Comparison of ENCODE assay signal across 21 mouse cellular contexts in the genomic region with DNA sequence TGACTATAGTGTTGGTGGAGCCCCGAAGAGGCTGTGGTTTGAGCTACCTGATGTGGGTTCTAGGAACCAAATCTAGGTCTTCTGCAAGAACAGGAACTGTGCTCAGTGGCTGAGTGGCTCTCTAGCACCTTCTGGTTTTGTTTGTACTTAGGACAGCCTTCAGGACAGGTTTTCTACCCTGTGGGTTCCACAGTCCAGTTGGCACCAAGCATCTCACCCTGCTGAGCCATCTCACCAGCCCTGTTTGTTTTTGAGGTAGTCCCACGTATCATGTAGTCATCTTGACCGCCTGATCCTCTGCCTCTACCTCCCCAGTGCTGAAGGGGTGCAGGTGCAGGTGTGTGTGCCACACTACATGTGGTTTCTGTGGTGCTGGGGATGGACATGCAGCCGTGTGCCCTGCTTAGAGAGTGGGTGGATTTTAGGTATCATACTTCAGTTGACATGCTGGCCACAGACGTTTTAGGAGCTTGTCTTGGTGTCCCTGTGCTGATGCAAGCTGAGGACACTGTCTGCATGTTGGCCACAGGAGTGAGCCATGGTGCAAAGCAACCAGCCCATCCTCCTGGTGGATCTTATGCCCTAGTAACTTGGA. TPM values are rescaled to one million over a fixed set of nuclear protein-coding genes. Genes with fewer than 3 reads are reported as not detected.
A peak's percentile ranks its signal among the peaks of the same experiment; 100 is the strongest.
DNase-seq lines count a peak whose midpoint lies in the region; ATAC-seq and TF ChIP-seq lines count a peak whose summit lies in the region.
"Had no signal": no experiment of that assay in that cellular context is flagged by ENCODE, and none has a peak within 500 bp of the region (broad histone marks: within the 10 kb centered on the region; RNA-seq: fewer than 3 reads in every experiment).

No protein-coding gene starts in this region.

- peaks cover 78% of the 10 kb centered on the region for H3K36me3 ChIP-seq in hindbrain, embryonic 13.5 days
- H3K36me3 ChIP-seq in hindbrain, postnatal 0 days (ENCODE audit: insufficient read depth, low read length) = peaks cover 18% of the 10 kb centered on the region
- peaks cover 99% of the 10 kb centered on the region for H3K36me3 ChIP-seq in liver, embryonic 13.5 days
- peaks cover 34% of the 10 kb centered on the region for H3K36me3 ChIP-seq in liver, embryonic 11.5 days (ENCODE audit: control insufficient read depth, insufficient read depth, low read length)
- peaks cover 97% of the 10 kb centered on the region for H3K36me3 ChIP-seq in liver, embryonic 15.5 days (replicated peaks)

- TF ChIP-seq CTCF in hindbrain, postnatal 0 days (IDR thresholded peaks at IDR 0.05; ENCODE audit: low read depth) = no peak

- ATAC-seq in hindbrain, embryonic 13.5 days (ENCODE audit: low FRiP score) = no peak
- no peak for ATAC-seq in hindbrain, postnatal 0 days
- ATAC-seq in liver, embryonic 13.5 days (ENCODE audit: low read depth) = no peak
- no peak for ATAC-seq in liver, embryonic 11.5 days (replicated peaks; ENCODE audit: low FRiP score)
- ATAC-seq in liver, embryonic 15.5 days (ENCODE audit: insufficient read depth) = no peak
- ATAC-seq: forebrain, embryonic 16.5 days; hindbrain, embryonic 16.5 days had no signal

- H3K4me2 ChIP-seq in hindbrain, embryonic 13.5 days = no peak overlapping the region
- no peak overlapping the region for H3K4me2 ChIP-seq in hindbrain, postnatal 0 days (ENCODE audit: low read depth, low read length)
- H3K4me2 ChIP-seq in liver, embryonic 13.5 days = peak overlapping the region; percentile 44
- no peak overlapping the region for H3K4me2 ChIP-seq in liver, embryonic 11.5 days
- H3K4me2 ChIP-seq in liver, embryonic 15.5 days = no peak overlapping the region
- H3K4me2 ChIP-seq: heart, embryonic 13.5 days; lung, embryonic 14.5 days; midbrain, embryonic 12.5 days had no signal

- H3K4me3 ChIP-seq in hindbrain, embryonic 13.5 days = no peak overlapping the region
- no peak overlapping the region for H3K4me3 ChIP-seq in hindbrain, postnatal 0 days (ENCODE audit: low read length)
- no peak overlapping the region for H3K4me3 ChIP-seq in liver, embryonic 13.5 days (replicated peaks)
- H3K4me3 ChIP-seq in liver, embryonic 11.5 days (ENCODE audit: low read depth, low read length) = no peak overlapping the region
- no peak overlapping the region for H3K4me3 ChIP-seq in liver, embryonic 15.5 days (replicated peaks)
- H3K4me3 ChIP-seq: erythroblast, embryonic 14.5 days; heart, embryonic 13.5 days; midbrain, embryonic 12.5 days had no signal

- peak overlapping the region; percentile 29; the same call in 1 of the 2 replicates for H3K9ac ChIP-seq in hindbrain, embryonic 13.5 days
- no peak overlapping the region for H3K9ac ChIP-seq in hindbrain, postnatal 0 days (replicated peaks; ENCODE audit: low read length)
- H3K9ac ChIP-seq in liver, embryonic 13.5 days = 0 out of 2 replicates have a peak overlapping the region, but pooled peaks have one; percentile 51
- H3K9ac ChIP-seq in liver, embryonic 11.5 days (ENCODE audit: low read depth, low read length) = no peak overlapping the region
- no peak overlapping the region for H3K9ac ChIP-seq in liver, embryonic 15.5 days
- H3K9ac ChIP-seq: lung, embryonic 14.5 days; midbrain, embryonic 12.5 days had no signal

- WGBS in hindbrain, embryonic 13.5 days = 89% methylated on average over 5 of the region's 5 CpGs
- 87% methylated on average over 5 of the region's 5 CpGs for WGBS in hindbrain, postnatal 0 days
- whole genome bisulfite sequencing in liver, embryonic 13.5 days (ENCODE audit: insufficient replicate concordance) = 76% methylated on average over 5 of the region's 5 CpGs
- WGBS in liver, embryonic 11.5 days = 85% methylated on average over 5 of the region's 5 CpGs
- 80% methylated on average over 5 of the region's 5 CpGs for WGBS in liver, embryonic 15.5 days (ENCODE audit: insufficient replicate concordance)

- no peaks in the 10 kb centered on the region for H3K27me3 ChIP-seq in hindbrain, embryonic 13.5 days
- H3K27me3 ChIP-seq in hindbrain, postnatal 0 days (ENCODE audit: insufficient read depth, low read length) = no peaks in the 10 kb centered on the region
- H3K27me3 ChIP-seq in liver, embryonic 13.5 days = no peaks in the 10 kb centered on the region
- no peaks in the 10 kb centered on the region for H3K27me3 ChIP-seq in liver, embryonic 11.5 days (replicated peaks; ENCODE audit: control insufficient read depth, insufficient read depth, low read length)
- no peaks in the 10 kb centered on the region for H3K27me3 ChIP-seq in liver, embryonic 15.5 days
- H3K27me3 ChIP-seq: heart, embryonic 13.5 days; midbrain, embryonic 12.5 days had no signal

- DNase-seq in hindbrain, postnatal 0 days (ENCODE audit: low spot score) = no peak
- no peak for DNase-seq in liver, embryonic 13.5 days
- DNase-seq in liver, embryonic 11.5 days (ENCODE audit: low spot score) = no peak
- peak; percentile 41 for DNase-seq in thymus, postnatal 4 days
- no peak for DNase-seq in Muller cell, postnatal 12 days (ENCODE audit: inconsistent ontology term)
- DNase-seq: adrenal gland, postnatal 36 days; heart, adult 11 months; heart, postnatal 36 days; left cerebral cortex, postnatal 4 days; lung, embryonic 14.5 days; lung, postnatal 4 days; retina, postnatal 1 day; right cerebral cortex, postnatal 4 days had no signal

- no peak overlapping the region for H3K27ac ChIP-seq in hindbrain, embryonic 13.5 days
- H3K27ac ChIP-seq in hindbrain, postnatal 0 days = no peak overlapping the region
- peak overlapping the region; percentile 79 for H3K27ac ChIP-seq in liver, embryonic 13.5 days
- H3K27ac ChIP-seq in liver, embryonic 11.5 days (ENCODE audit: low read depth, low read length) = no peak overlapping the region
- H3K27ac ChIP-seq in liver, embryonic 15.5 days (replicated peaks) = peak overlapping the region; percentile 48; the same call in 1 of the 2 replicates
- H3K27ac ChIP-seq: midbrain, embryonic 12.5 days had no signal

- H3K9me3 ChIP-seq in hindbrain, embryonic 13.5 days = no peaks in the 10 kb centered on the region
- no peaks in the 10 kb centered on the region for H3K9me3 ChIP-seq in hindbrain, postnatal 0 days (ENCODE audit: low read length)
- no peaks in the 10 kb centered on the region for H3K9me3 ChIP-seq in liver, embryonic 13.5 days (replicated peaks)
- H3K9me3 ChIP-seq in liver, embryonic 11.5 days (ENCODE audit: control insufficient read depth, low read length) = no peaks in the 10 kb centered on the region
- H3K9me3 ChIP-seq in liver, embryonic 15.5 days (replicated peaks) = no peaks in the 10 kb centered on the region
- H3K9me3 ChIP-seq: heart, embryonic 13.5 days; midbrain, embryonic 12.5 days had no signal

- H3K4me1 ChIP-seq in hindbrain, embryonic 13.5 days (replicated peaks) = peaks cover 29% of the 10 kb centered on the region
- no peaks in the 10 kb centered on the region for H3K4me1 ChIP-seq in hindbrain, postnatal 0 days (ENCODE audit: insufficient read depth, low read length)
- peaks cover 93% of the 10 kb centered on the region for H3K4me1 ChIP-seq in liver, embryonic 13.5 days (replicated peaks)
- peaks cover 40% of the 10 kb centered on the region for H3K4me1 ChIP-seq in liver, embryonic 11.5 days (replicated peaks; ENCODE audit: control insufficient read depth, insufficient read depth, low read length)
- peaks cover 94% of the 10 kb centered on the region for H3K4me1 ChIP-seq in liver, embryonic 15.5 days (replicated peaks)
- H3K4me1 ChIP-seq: midbrain, embryonic 12.5 days had no signal

RNA-seq across cellular contexts. Expression of a gene that starts 10.5 kb away (rescaled TPM):
- polyA plus RNA-seq in hindbrain, embryonic 13.5 days (2015; fragmentation: Nextera tagmentation; extraction: Ambion mirVana) = 99.1 and 102 TPM in 2 replicates
- total RNA-seq in hindbrain, postnatal 0 days (2014; rRNA removed) = 121 and 122 TPM in 2 replicates
- 87.2 and 88.7 TPM in 2 replicates for polyA plus RNA-seq in hindbrain, postnatal 0 days (2015; fragmentation: Nextera tagmentation; extraction: Ambion mirVana)
- polyA plus RNA-seq in liver, embryonic 13.5 days (2015; fragmentation: Nextera tagmentation; extraction: Ambion mirVana) = 49.6 and 50.8 TPM in 2 replicates
- 94.3 and 105 TPM in 2 replicates for polyA plus RNA-seq in liver, embryonic 11.5 days (2014; fragmentation: Nextera tagmentation; extraction: Ambion mirVana)
- 40.8 and 42.6 TPM in 2 replicates for polyA plus RNA-seq in liver, embryonic 15.5 days (2015; fragmentation: Nextera tagmentation; extraction: Ambion mirVana)

RNA-seq across cellular contexts. Expression of a gene that starts 33.9 kb away (rescaled TPM):
- polyA plus RNA-seq in hindbrain, embryonic 13.5 days (2015; fragmentation: Nextera tagmentation; extraction: Ambion mirVana) = 507 and 515 TPM in 2 replicates
- total RNA-seq in hindbrain, postnatal 0 days (2014; rRNA removed) = 279 and 501 TPM in 2 replicates
- polyA plus RNA-seq in hindbrain, postnatal 0 days (2015; fragmentation: Nextera tagmentation; extraction: Ambion mirVana) = 691 and 728 TPM in 2 replicates
- 229 and 268 TPM in 2 replicates for polyA plus RNA-seq in liver, embryonic 13.5 days (2015; fragmentation: Nextera tagmentation; extraction: Ambion mirVana)
- 343 and 358 TPM in 2 replicates for polyA plus RNA-seq in liver, embryonic 11.5 days (2014; fragmentation: Nextera tagmentation; extraction: Ambion mirVana)
- 210 and 226 TPM in 2 replicates for polyA plus RNA-seq in liver, embryonic 15.5 days (2015; fragmentation: Nextera tagmentation; extraction: Ambion mirVana)

RNA-seq across cellular contexts. Expression of a gene that starts 34.2 kb away (rescaled TPM):
- polyA plus RNA-seq in hindbrain, embryonic 13.5 days (2015; fragmentation: Nextera tagmentation; extraction: Ambion mirVana) = 14.9 and 17.8 TPM in 2 replicates
- 37.5 and 40.7 TPM in 2 replicates for total RNA-seq in hindbrain, postnatal 0 days (2014; rRNA removed)
- 17.4 and 19.1 TPM in 2 replicates for polyA plus RNA-seq in hindbrain, postnatal 0 days (2015; fragmentation: Nextera tagmentation; extraction: Ambion mirVana)
- polyA plus RNA-seq in liver, embryonic 13.5 days (2015; fragmentation: Nextera tagmentation; extraction: Ambion mirVana) = 2.6 and 3.2 TPM in 2 replicates
- 9.1 and 10.7 TPM in 2 replicates for polyA plus RNA-seq in liver, embryonic 11.5 days (2014; fragmentation: Nextera tagmentation; extraction: Ambion mirVana)
- polyA plus RNA-seq in liver, embryonic 15.5 days (2015; fragmentation: Nextera tagmentation; extraction: Ambion mirVana) = 2.4 and 2.6 TPM in 2 replicates

RNA-seq across cellular contexts. Expression of a gene that starts 55.7 kb away (rescaled TPM):
- polyA plus RNA-seq in hindbrain, embryonic 13.5 days (2015; fragmentation: Nextera tagmentation; extraction: Ambion mirVana) = 2.1 and 2.4 TPM in 2 replicates
- 0.32 and 2.4 TPM in 2 replicates for total RNA-seq in hindbrain, postnatal 0 days (2014; rRNA removed)
- 1.2 and 1.3 TPM in 2 replicates for polyA plus RNA-seq in hindbrain, postnatal 0 days (2015; fragmentation: Nextera tagmentation; extraction: Ambion mirVana)
- polyA plus RNA-seq in liver, embryonic 13.5 days (2015; fragmentation: Nextera tagmentation; extraction: Ambion mirVana) = 0.37 and 0.64 TPM in 2 replicates
- polyA plus RNA-seq in liver, embryonic 11.5 days (2014; fragmentation: Nextera tagmentation; extraction: Ambion mirVana) = 0.64 and 0.68 TPM in 2 replicates
- 0.30 and 0.44 TPM in 2 replicates for polyA plus RNA-seq in liver, embryonic 15.5 days (2015; fragmentation: Nextera tagmentation; extraction: Ambion mirVana)
- total RNA-seq: common myeloid progenitor, adult 5-6 weeks; heart, postnatal 36 days had no signal
- polyA plus RNA-seq: erythroblast, embryonic 14.5 days had no signal

RNA-seq across cellular contexts. Expression of a gene that starts 57.0 kb away (rescaled TPM):
- polyA plus RNA-seq in hindbrain, embryonic 13.5 days (2015; fragmentation: Nextera tagmentation; extraction: Ambion mirVana) = 40.6 and 40.8 TPM in 2 replicates
- total RNA-seq in hindbrain, postnatal 0 days (2014; rRNA removed) = 67.0 and 72.5 TPM in 2 replicates
- polyA plus RNA-seq in hindbrain, postnatal 0 days (2015; fragmentation: Nextera tagmentation; extraction: Ambion mirVana) = 38.6 and 39.7 TPM in 2 replicates
- polyA plus RNA-seq in liver, embryonic 13.5 days (2015; fragmentation: Nextera tagmentation; extraction: Ambion mirVana) = 41.0 and 42.2 TPM in 2 replicates
- polyA plus RNA-seq in liver, embryonic 11.5 days (2014; fragmentation: Nextera tagmentation; extraction: Ambion mirVana) = 87.9 and 92.4 TPM in 2 replicates
- polyA plus RNA-seq in liver, embryonic 15.5 days (2015; fragmentation: Nextera tagmentation; extraction: Ambion mirVana) = 36.9 and 44.5 TPM in 2 replicates

Comparison
In these comparisons a context has a peak if more than half of its experiments do, and no peak if none do; other contexts are left out.
1. H3K27ac ChIP-seq: peak in liver, embryonic 13.5 days (single experiment) and liver, embryonic 15.5 days (single experiment); none in hindbrain, embryonic 13.5 days (single experiment), hindbrain, postnatal 0 days (single experiment) and liver, embryonic 11.5 days (single experiment).
2. H3K9ac ChIP-seq: peak in hindbrain, embryonic 13.5 days (single experiment) and liver, embryonic 13.5 days (single experiment); none in hindbrain, postnatal 0 days (single experiment), liver, embryonic 11.5 days (single experiment) and liver, embryonic 15.5 days (single experiment).